9 mouse cellular contexts compared by ENCODE assay signal in the genomic region with DNA sequence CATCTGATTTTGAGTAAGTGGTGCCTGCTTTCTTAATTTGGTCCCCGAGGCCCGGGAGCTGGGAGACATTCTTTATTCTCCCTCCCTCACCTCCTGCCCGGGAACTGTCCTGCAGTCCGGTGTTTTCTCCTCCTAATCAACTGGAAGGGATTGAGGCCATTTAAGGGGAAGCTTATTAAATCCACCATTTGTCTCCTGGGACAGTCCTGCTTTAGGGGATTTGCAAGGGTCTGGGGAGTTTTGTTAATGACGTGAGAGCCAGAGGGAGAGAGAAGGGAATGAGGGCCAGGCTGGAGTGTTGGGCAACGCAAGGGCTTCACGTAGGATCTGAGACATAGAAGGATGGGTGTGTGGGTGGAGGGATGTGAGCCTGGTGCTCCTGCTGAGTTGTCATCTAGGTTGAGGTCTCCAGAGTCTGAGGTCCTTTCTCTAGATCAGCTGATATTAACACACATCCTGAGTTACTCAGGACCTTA.
DNase-seq lines count a peak whose midpoint lies in the region; ATAC-seq and TF ChIP-seq lines count a peak whose summit lies in the region.
"Had no signal": no experiment of that assay in that cellular context is flagged by ENCODE, and none has a peak within 500 bp of the region (broad histone marks: within the 10 kb centered on the region; RNA-seq: fewer than 3 reads in every experiment).

No protein-coding gene starts in this region.

- TF ChIP-seq CTCF in layer of hippocampus, adult 2 months (conservative IDR thresholded peaks at IDR 0.05), result no peak

- peak overlapping the region; percentile 26 for H3K4me3 ChIP-seq in layer of hippocampus, adult 2 months
- H3K4me3 ChIP-seq in forebrain, embryonic 16.5 days (replicated peaks; ENCODE audit: low read length), result no peak overlapping the region
- no peak overlapping the region for H3K4me3 ChIP-seq in limb, embryonic 10.5 days

- peaks cover 40% of the 10 kb centered on the region for H3K4me1 ChIP-seq in forebrain, embryonic 16.5 days (replicated peaks; ENCODE audit: control insufficient read depth, insufficient read depth, low read length)
- peaks cover 59% of the 10 kb centered on the region for H3K4me1 ChIP-seq in limb, embryonic 10.5 days

- no peaks in the 10 kb centered on the region for H3K27me3 ChIP-seq in forebrain, embryonic 16.5 days (replicated peaks; ENCODE audit: control insufficient read depth, insufficient read depth, low read length)
- no peaks in the 10 kb centered on the region for H3K27me3 ChIP-seq in limb, embryonic 10.5 days (ENCODE audit: low read depth, poor library complexity, severe bottlenecking)
- H3K27me3 ChIP-seq: Patski had no signal

- peak overlapping the region; percentile 38 for H3K4me2 ChIP-seq in forebrain, embryonic 16.5 days (ENCODE audit: low read length)

- 3% methylated on average over 7 of the region's 7 CpGs for WGBS in forebrain, embryonic 16.5 days
- WGBS in limb, embryonic 10.5 days, result 5% methylated on average over 7 of the region's 7 CpGs

- H3K9ac ChIP-seq in forebrain, embryonic 16.5 days (replicated peaks; ENCODE audit: low read depth, low read length), result no peak overlapping the region

- no peaks in the 10 kb centered on the region for H3K36me3 ChIP-seq in forebrain, embryonic 16.5 days (ENCODE audit: control insufficient read depth, insufficient read depth)
- H3K36me3 ChIP-seq in limb, embryonic 10.5 days, result no peaks in the 10 kb centered on the region

- H3K27ac ChIP-seq in layer of hippocampus, adult 2 months, result peak overlapping the region; percentile 74
- H3K27ac ChIP-seq in forebrain, embryonic 16.5 days (ENCODE audit: low read length), result no peak overlapping the region
- H3K27ac ChIP-seq in limb, embryonic 10.5 days, result peak overlapping the region; percentile 22; the same call in 1 of the 2 replicates

- H3K9me3 ChIP-seq in forebrain, embryonic 16.5 days (ENCODE audit: control insufficient read depth, low read length), result no peaks in the 10 kb centered on the region
- H3K9me3 ChIP-seq in limb, embryonic 10.5 days (replicated peaks), result no peaks in the 10 kb centered on the region

- no peak for ATAC-seq in forebrain, embryonic 16.5 days
- ATAC-seq: Patski had no signal

- no peak for DNase-seq in layer of hippocampus, adult 2 months (ENCODE audit: low spot score in 2 of 2)
- no peak for DNase-seq in layer of hippocampus, adult 18-20 months (ENCODE audit: low spot score in 2 of 2)
- no peak for DNase-seq in limb, embryonic 10.5 days (ENCODE audit: low spot score)
- DNase-seq in retina, embryonic 14.5 days (ENCODE audit: low spot score), result peak; percentile 69
- no peak for DNase-seq in adipocyte (ENCODE audit: low spot score)
- DNase-seq in thymus, adult 18-20 months, result no peak
- DNase-seq: layer of hippocampus, adult 9-11 months had no signal
